Mouse (Mus musculus): ENCODE results near the gene Umod. TPM values are rescaled to one million over a fixed set of nuclear protein-coding genes. Genes with fewer than 3 reads are reported as not detected.

Umod gene
- polyA plus RNA-seq, 1 experiment from 2014 or later = not detected

DNA sequence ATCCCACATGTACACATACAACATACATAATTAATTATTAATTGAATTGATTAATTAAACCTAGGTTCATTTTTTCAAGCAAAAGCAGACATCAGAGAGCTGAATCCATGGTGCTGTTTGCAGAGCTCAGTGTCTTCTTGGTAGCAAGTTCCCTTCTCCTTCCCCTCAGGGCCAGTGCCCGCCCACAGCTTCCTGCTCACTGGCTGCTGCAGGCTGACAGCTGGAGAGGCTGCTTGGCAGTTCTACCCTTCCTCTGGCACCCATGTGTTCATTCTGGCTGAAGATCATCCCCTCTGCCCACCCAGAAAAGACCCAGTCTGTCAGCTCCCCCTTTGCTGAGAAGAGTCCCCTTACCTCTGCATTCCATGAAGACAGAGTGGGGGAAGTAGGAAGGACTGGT is 60.6 kb downstream of the Umod start:
- Histone ChIP-seq H3K4me1 (ENCODE audit: control insufficient read depth, insufficient read depth, low read length) (no peaks in the 10 kb centered on the region), H3K27me3 (ENCODE audit: control insufficient read depth, insufficient read depth, low read length) (no peaks in the 10 kb centered on the region), H3K4me2 (ENCODE audit: low read depth, severe bottlenecking) (no peak overlapping the region), H3K36me3 (ENCODE audit: control insufficient read depth, insufficient read depth, low read length) (no peaks in the 10 kb centered on the region), H3K9me3 (ENCODE audit: control insufficient read depth, low read length) (no peaks in the 10 kb centered on the region), H3K9ac (ENCODE audit: low read length) (no peak overlapping the region), H3K4me3 (ENCODE audit: low read depth, low read length) (no peak overlapping the region), H3K27ac (replicated peaks; ENCODE audit: low read depth, low read length) (no peak overlapping the region)
- DNase-seq (ENCODE audit: low spot score) = no peak
- WGBS = 71% methylated on average over 1 of the region's 1 CpGs
- ATAC-seq (ENCODE audit: insufficient number of reproducible peaks, low FRiP score, low TSS enrichment, low read depth) = no peak

Other genes with a start within 250 kb of the Umod start
- gene Gp2, start 20.0 kb downstream of the Umod start, polyA plus RNA-seq (2014; fragmentation: Nextera tagmentation; extraction: Ambion mirVana) = not detected in 2 replicates
- not detected in 2 replicates for gene Acsm5, start 40.2 kb upstream of the Umod start, polyA plus RNA-seq (2014; fragmentation: Nextera tagmentation; extraction: Ambion mirVana)
- not detected in 2 replicates for gene Pdilt, start 44.2 kb upstream of the Umod start, polyA plus RNA-seq (2014; fragmentation: Nextera tagmentation; extraction: Ambion mirVana)
- not detected in 2 replicates for gene Acsm2, start 75.1 kb upstream of the Umod start, polyA plus RNA-seq (2014; fragmentation: Nextera tagmentation; extraction: Ambion mirVana)
- not detected in 2 replicates for gene Acsm1, start 127.7 kb upstream of the Umod start, polyA plus RNA-seq (2014; fragmentation: Nextera tagmentation; extraction: Ambion mirVana)
- gene Acsm4, start 210.7 kb upstream of the Umod start, polyA plus RNA-seq (2014; fragmentation: Nextera tagmentation; extraction: Ambion mirVana) = not detected in 2 replicates
- gene Thumpd1, start 241.5 kb upstream of the Umod start, polyA plus RNA-seq (2014; fragmentation: Nextera tagmentation; extraction: Ambion mirVana) = 95.6 and 104 TPM in 2 replicates